Mouse (Mus musculus) liver, embryonic 14.5 days (tissue): ENCODE data around the gene Cacna1f. TPM values are rescaled to one million over a fixed set of nuclear protein-coding genes. Genes with fewer than 3 reads are reported as not detected.

Source experiments
- ATAC-seq: fragments of 200-750 bp; cut with Nextera tagmentation; 2 replicates; pipeline ENCODE4 v1.8.0; 2017; ENCODE audit warnings: moderate number of reproducible peaks, mild to moderate bottlenecking, moderate library complexity; ENCODE audit not compliant: insufficient read depth
- DNase-seq, 3 experiments: peaks; one replicate each; pipeline ENCODE4 v3.0.0-alpha.2; 2012 to 2013; ENCODE audit warnings: low read depth in 3 of 3, low spot score in 3 of 3
- H3K27ac ChIP-seq: fragments of 300-500 bp; sonication (generic); 2 replicates; pipeline ENCODE4 v1.5.1; 2014; ENCODE audit warnings: moderate library complexity, mild to moderate bottlenecking, control low read depth, inconsistent platforms
- H3K27me3 ChIP-seq: fragments of 300-500 bp; sonication (generic); 2 replicates; pipeline ENCODE4 v1.6.1; 2014; ENCODE audit warnings: mild to moderate bottlenecking, low read length, moderate library complexity; ENCODE audit not compliant: control insufficient read depth, insufficient read depth
- H3K36me3 ChIP-seq: fragments of 300-500 bp; sonication (generic); replicated peaks from 2 replicates; pipeline ENCODE4 v1.6.1; 2014; ENCODE audit warnings: low read depth; ENCODE audit not compliant: control insufficient read depth, insufficient read depth
- H3K4me1 ChIP-seq, 2 experiments: fragments of 200-500 bp in 1 of 2; fragments of 300-500 bp in 1 of 2; sonication (generic) in 1 of 2; replicated peaks; 2 replicates each; pipeline ENCODE4 v1.6.1; 2012 to 2014; ENCODE audit warnings: antibody characterized with exemption in 1 of 2, inconsistent platforms in 1 of 2, low read length in 1 of 2; ENCODE audit not compliant: control insufficient read depth in 2 of 2, insufficient read depth in 2 of 2
- H3K4me2 ChIP-seq: fragments of 300-500 bp; sonication (generic); 2 replicates; pipeline ENCODE4 v1.6.1; 2014; ENCODE audit warnings: low read depth, mild to moderate bottlenecking, control low read depth, moderate library complexity
- H3K4me3 ChIP-seq, 2 experiments: fragments of 200-500 bp in 1 of 2; fragments of 300-500 bp in 1 of 2; sonication (generic) in 1 of 2; 2 replicates each; pipeline ENCODE4 v1.5.1; 2012 to 2014; ENCODE audit warnings: low read depth in 2 of 2, low read length in 2 of 2, mild to moderate bottlenecking in 2 of 2, control low read depth in 1 of 2, inconsistent platforms in 1 of 2, moderate library complexity in 1 of 2; ENCODE audit not compliant: insufficient read depth in 1 of 2
- H3K9ac ChIP-seq: fragments of 300-500 bp; sonication (generic); replicated peaks from 2 replicates; pipeline ENCODE4 v1.6.1; 2014; ENCODE audit warnings: mild to moderate bottlenecking, control low read depth, moderate library complexity
- H3K9me3 ChIP-seq: fragments of 300-500 bp; sonication (generic); 2 replicates; pipeline ENCODE4 v1.6.1; 2016; ENCODE audit warnings: low read length, mixed read lengths; ENCODE audit not compliant: control insufficient read depth
- CTCF ChIP-seq: IDR thresholded peaks from 2 replicates; pipeline ENCODE4 v1.5.1; 2016; ENCODE audit warnings: antibody characterized with exemption, low read depth, control low read depth
- EP300 ChIP-seq: IDR thresholded peaks from 2 replicates; pipeline ENCODE4 v1.6.1; 2016; ENCODE audit warnings: antibody characterized with exemption, low read depth
- WGBS: fragments of 180-500 bp; shearing (Covaris S2); extraction: QIAGEN DNeasy Blood & Tissue Kit; methylation state at CpG from one replicate; pipeline ENCODE4 v1.1.7; 2014; ENCODE audit not compliant: insufficient replicate concordance; 5-methylcytosine and 5-hydroxymethylcytosine counted together
- polyA plus RNA-seq, 2 experiments: library from polyadenylated mRNA; depleted of rRNA in 1 of 2; stranded (reverse) in 1 of 2; unstranded in 1 of 2; fragments of >200 nt; fragmentation: Nextera tagmentation in 1 of 2; extraction: Ambion mirVana in 1 of 2; gene quantifications; 2 replicates each; pipeline versions ENCODE4 v1.2.1 to v1.2.3; 2012 to 2014

The Cacna1f gene
- 0.04 and 0.06 TPM in 2 replicates for polyA plus RNA-seq (2012; rRNA removed)
- polyA plus RNA-seq (2014; fragmentation: Nextera tagmentation; extraction: Ambion mirVana): 0.03 and 0.11 TPM in 2 replicates

GRCm38 (mm10) chrX:7606783-7607182 lies at the start of gene Cacna1f:
TSS of gene Cacna1f (plus strand) at chrX:7607083.
- Histone ChIP-seq H3K27me3 (peaks cover 4% of the 10 kb centered on the region; the same call in 1 of the 2 replicates), H3K27ac (no peak within 1 kb of the TSS), H3K36me3 (no peaks in the 10 kb centered on the region; the same call in 1 of the 2 replicates), H3K4me2 (no peak within 1 kb of the TSS), H3K4me3 (no peak within 1 kb of the TSS), H3K9ac (no peak within 1 kb of the TSS), H3K9me3 (no peaks in the 10 kb centered on the region), H3K4me1 (peaks cover 0 to 5% of the 10 kb centered on the region in 2 experiments; a peak in 2 of 4 replicates)
- no peak for ATAC-seq
- no peak for DNase-seq
- TF ChIP-seq EP300 (no peak), CTCF (no peak)
- WGBS: 54% methylated on average over 6 of the region's 6 CpGs

GRCm38 (mm10) chrX:7563076-7563475 lies 43.8 kb upstream of the Cacna1f start:
- Histone ChIP-seq H3K4me2 (no peak overlapping the region), H3K4me3 (no peak overlapping the region), H3K9ac (no peak overlapping the region), H3K9me3 (no peaks in the 10 kb centered on the region), H3K4me1 (no peaks in the 10 kb centered on the region; a peak in 1 of 4 replicates), H3K27ac (no peak overlapping the region), H3K27me3 (no peaks in the 10 kb centered on the region), H3K36me3 (no peaks in the 10 kb centered on the region)
- ATAC-seq (no peak), DNase-seq (no peak)
- TF ChIP-seq EP300: no peak
- TF ChIP-seq CTCF: no peak
- 28% methylated on average over 2 of the region's 2 CpGs for WGBS

GRCm38 (mm10) chrX:7566352-7566751 lies 40.5 kb upstream of the Cacna1f start:
- Histone ChIP-seq H3K9me3 (no peaks in the 10 kb centered on the region), H3K36me3 (no peaks in the 10 kb centered on the region), H3K9ac (no peak overlapping the region), H3K4me3 (no peak overlapping the region), H3K4me1 (peaks cover 0 to 4% of the 10 kb centered on the region in 2 experiments; a peak in 2 of 4 replicates), H3K4me2 (no peak overlapping the region), H3K27me3 (no peaks in the 10 kb centered on the region), H3K27ac (no peak overlapping the region)
- ATAC-seq (no peak), DNase-seq (no peak)
- 28% methylated on average over 6 of the region's 6 CpGs for WGBS
- no peak for TF ChIP-seq EP300
- TF ChIP-seq CTCF: no peak

- H3K4me1 ChIP-seq: peaks cover 0 to 14% of the 10 kb centered on the region in 2 experiments; a peak in 3 of 4 replicates
- ATAC-seq (no peak), DNase-seq (no peak)
- no peak overlapping the region for H3K4me3 ChIP-seq
- TF ChIP-seq CTCF (no peak), EP300 (no peak)
- no peak overlapping the region for H3K4me2 ChIP-seq
- no peaks in the 10 kb centered on the region for H3K9me3 ChIP-seq
- H3K27me3 ChIP-seq: no peaks in the 10 kb centered on the region
- H3K27ac ChIP-seq: no peak overlapping the region
- no peak overlapping the region for H3K9ac ChIP-seq
- 49% methylated on average over 8 of the region's 9 CpGs for WGBS
- no peaks in the 10 kb centered on the region for H3K36me3 ChIP-seq
Measured at GRCm38 (mm10) chrX:7567491-7567890, 39.4 kb upstream of the Cacna1f start.

GRCm38 (mm10) chrX:7570481-7571175 lies 36.3 kb upstream of the Cacna1f start:
- no peaks in the 10 kb centered on the region for H3K9me3 ChIP-seq
- WGBS: 31% methylated on average over 7 of the region's 7 CpGs
- no peaks in the 10 kb centered on the region for H3K36me3 ChIP-seq
- no peak for DNase-seq
- no peak overlapping the region for H3K9ac ChIP-seq
- H3K4me1 ChIP-seq: peaks cover 10 to 29% of the 10 kb centered on the region in 2 experiments
- no peak overlapping the region for H3K4me2 ChIP-seq
- no peak overlapping the region for H3K27ac ChIP-seq
- no peak for ATAC-seq
- TF ChIP-seq CTCF: no peak
- no peak for TF ChIP-seq EP300
- no peaks in the 10 kb centered on the region for H3K27me3 ChIP-seq
- H3K4me3 ChIP-seq: no peak overlapping the region
